Mouse (Mus musculus): ENCODE results near the gene Rprd2. TPM values are rescaled to one million over a fixed set of nuclear protein-coding genes. Genes with fewer than 3 reads are reported as not detected.

The Rprd2 gene
- polyA plus RNA-seq (2017; shearing (Covaris generic)), result 43.6 TPM

GRCm38 (mm10) chr3:95818571-95819288, at the start of gene Rprd2:
Rprd2 (minus strand) TSS chr3:95818863.

GRCm38 (mm10) chr3:95855502-95856089, 36.9 kb upstream of the Rprd2 start, which contains the start of gene Prpf3:
Prpf3 (minus strand) TSS chr3:95855885.

DNA sequence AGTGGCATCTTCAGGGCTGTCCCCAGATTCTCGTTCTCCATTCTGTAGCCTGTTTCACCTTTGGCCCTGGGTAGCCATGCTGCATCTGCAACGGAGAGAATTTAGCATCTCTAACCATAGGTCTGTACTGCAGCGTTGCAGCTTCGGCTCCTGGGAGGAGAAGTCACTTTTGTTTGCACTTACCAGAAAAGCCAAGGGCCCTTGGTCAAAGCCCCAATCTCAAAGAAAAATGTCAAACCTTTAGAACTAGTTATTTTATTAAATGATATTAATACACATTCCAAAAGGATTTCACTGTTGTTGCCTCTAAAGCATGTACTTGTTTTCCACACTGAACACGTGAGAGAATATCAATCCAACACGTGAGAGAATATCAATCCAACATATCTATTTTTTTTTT, 58.6 kb downstream of the Rprd2 start, which contains the start of gene Tars2:
Gene Tars2, minus strand, starts transcription at position 101 of the 400 bp plus-strand sequence.

DNA sequence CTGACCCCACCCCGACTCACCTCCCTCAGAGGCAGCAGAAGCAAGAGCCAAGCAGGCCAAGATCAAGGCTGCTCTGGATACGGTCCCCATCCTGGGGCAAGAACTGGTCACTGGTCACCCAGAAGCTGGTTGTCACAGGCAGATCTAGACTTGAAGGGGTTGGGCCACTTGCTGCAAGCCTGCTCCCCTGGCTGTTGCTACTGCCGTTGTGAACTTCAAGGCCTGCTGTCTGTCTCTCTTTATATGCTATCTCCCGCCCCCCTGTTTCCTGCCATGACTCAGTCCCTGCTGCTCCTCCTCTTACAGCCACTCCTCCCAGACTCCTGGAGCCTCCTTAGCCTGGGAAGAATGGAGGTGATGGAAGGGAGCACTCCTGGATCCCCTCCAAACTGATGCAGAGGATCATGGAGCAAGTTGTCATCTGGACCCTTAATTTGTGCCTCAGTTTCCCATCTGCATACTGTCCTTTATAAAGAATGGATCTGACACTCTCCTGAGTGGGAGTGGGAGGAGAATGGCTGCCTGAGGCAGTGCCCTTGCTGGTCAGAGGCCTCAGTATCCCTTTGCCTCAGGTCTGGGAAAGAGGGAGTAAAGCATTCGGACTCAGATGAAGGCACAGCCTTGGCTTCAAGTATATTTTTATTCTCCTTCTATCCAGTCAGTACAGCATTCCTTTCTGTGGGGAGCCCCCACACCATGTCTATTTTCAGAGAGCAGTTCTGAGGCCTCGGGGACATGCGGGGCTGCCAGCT, 79.1 kb downstream of the Rprd2 start, which contains the start of gene Ecm1:
Gene Ecm1, minus strand, starts transcription at position 217 of the 752 bp plus-strand sequence.

Other genes starting within 250 kb of the Rprd2 start
- gene Golph3l, start 229.9 kb downstream of the Rprd2 start, polyA plus RNA-seq (2017; shearing (Covaris generic)), result 14.2 TPM
- gene Ensa, start 193.9 kb downstream of the Rprd2 start, polyA plus RNA-seq (2017; shearing (Covaris generic)), result 125 TPM
- gene Mcl1, start 160.1 kb downstream of the Rprd2 start, polyA plus RNA-seq (2017; shearing (Covaris generic)), result 491 TPM
- 3.4 TPM for gene Adamtsl4, start 130.9 kb downstream of the Rprd2 start, polyA plus RNA-seq (2017; shearing (Covaris generic))
- 6.8 TPM for gene Ecm1, start 79.3 kb downstream of the Rprd2 start, polyA plus RNA-seq (2017; shearing (Covaris generic))
- 45.4 TPM for gene Tars2, start 58.7 kb downstream of the Rprd2 start, polyA plus RNA-seq (2017; shearing (Covaris generic))
- 40.3 TPM for gene Prpf3, start 37.0 kb upstream of the Rprd2 start, polyA plus RNA-seq (2017; shearing (Covaris generic))
- gene Mrps21, start 52.7 kb upstream of the Rprd2 start, polyA plus RNA-seq (2017; shearing (Covaris generic)), result 120 TPM
- gene Ciart, start 63.4 kb upstream of the Rprd2 start, polyA plus RNA-seq (2017; shearing (Covaris generic)), result 11.1 TPM
- not detected for gene BC028528, start 73.1 kb upstream of the Rprd2 start, polyA plus RNA-seq (2017; shearing (Covaris generic))
- 34.3 TPM for gene Aph1a, start 75.1 kb upstream of the Rprd2 start, polyA plus RNA-seq (2017; shearing (Covaris generic))
- gene Car14, start 85.8 kb upstream of the Rprd2 start, polyA plus RNA-seq (2017; shearing (Covaris generic)), result not detected
- 199 TPM for gene Anp32e, start 110.4 kb upstream of the Rprd2 start, polyA plus RNA-seq (2017; shearing (Covaris generic))
- gene Plekho1, start 177.1 kb upstream of the Rprd2 start, polyA plus RNA-seq (2017; shearing (Covaris generic)), result 4.8 TPM
- gene Vps45, start 239.6 kb upstream of the Rprd2 start, polyA plus RNA-seq (2017; shearing (Covaris generic)), result 19.4 TPM

Data from effector memory CD4-positive, alpha-beta T cell, adult 7 months (primary cell).